Mouse (Mus musculus) MEL (cell line): ENCODE data around the gene Ofcc1. TPM values are rescaled to one million over a fixed set of nuclear protein-coding genes. Genes with fewer than 3 reads are reported as not detected.

Source experiments
- DNase-seq: peaks from one replicate; pipeline ENCODE4 v3.0.0; 2011; ENCODE audit warnings: low read depth, low spot score
- H3K27ac ChIP-seq: 2 replicates; pipeline ENCODE4 v1.5.1; 2012; ENCODE audit warnings: low read depth, mild to moderate bottlenecking, control low read depth, low read length, moderate library complexity; ENCODE audit not compliant: control insufficient read depth
- H3K27me3 ChIP-seq, 2 experiments: fragments of 150-350 bp in 1 of 2; sonication (generic) in 1 of 2; 2 replicates each; pipeline ENCODE4 v1.6.1; 2012; ENCODE audit warnings: low read length in 2 of 2, mild to moderate bottlenecking in 2 of 2, improper control_type of control experiment in 1 of 2, moderate library complexity in 1 of 2; ENCODE audit not compliant: insufficient read depth in 2 of 2, control insufficient read depth in 1 of 2
- H3K36me3 ChIP-seq, 2 experiments: 2 replicates each; pipeline ENCODE4 v1.6.1; 2012 to 2014; ENCODE audit warnings: low read length in 2 of 2, improper control_type of control experiment in 1 of 2, inconsistent platforms in 1 of 2, mild to moderate bottlenecking in 1 of 2; ENCODE audit not compliant: insufficient read depth in 2 of 2, control insufficient read depth in 1 of 2
- H3K4me1 ChIP-seq, 2 experiments: fragments of 150-350 bp in 1 of 2; sonication (generic) in 1 of 2; 2 replicates each; pipeline ENCODE4 v1.6.1; 2012; ENCODE audit warnings: low read length in 2 of 2, improper control_type of control experiment in 1 of 2, mild to moderate bottlenecking in 1 of 2; ENCODE audit not compliant: insufficient read depth in 2 of 2, control insufficient read depth in 1 of 2
- H3K4me3 ChIP-seq, 2 experiments: fragments of 150-350 bp in 1 of 2; sonication (generic) in 1 of 2; 2 replicates each; pipeline ENCODE4 v1.5.1; 2012; ENCODE audit warnings: low read depth in 2 of 2, low read length in 2 of 2, mild to moderate bottlenecking in 2 of 2, moderate library complexity in 2 of 2, control low read depth in 1 of 2, improper control_type of control experiment in 1 of 2; ENCODE audit not compliant: control insufficient read depth in 1 of 2, insufficient read depth in 1 of 2
- H3K79me2 ChIP-seq: 2 replicates; pipeline ENCODE4 v1.6.1; 2012; ENCODE audit warnings: mild to moderate bottlenecking, low read length, moderate library complexity; ENCODE audit not compliant: control insufficient read depth, poor library complexity, insufficient read depth
- H3K9ac ChIP-seq: 2 replicates; pipeline ENCODE4 v1.6.1; 2012; ENCODE audit warnings: low read depth, mild to moderate bottlenecking, control low read depth, low read length, moderate library complexity; ENCODE audit not compliant: control insufficient read depth, poor library complexity, severe bottlenecking
- H3K9me3 ChIP-seq: fragments of 150-350 bp; sonication (generic); replicated peaks from 2 replicates; pipeline ENCODE4 v1.6.1; 2012; ENCODE audit warnings: mild to moderate bottlenecking, low read length, improper control_type of control experiment, moderate library complexity; ENCODE audit not compliant: insufficient read depth
- BHLHE40 ChIP-seq: IDR thresholded peaks from 2 replicates; pipeline ENCODE4 v1.6.1; 2012; ENCODE audit warnings: low read depth, mild to moderate bottlenecking, inconsistent platforms, low read length, improper control_type of control experiment, borderline replicate concordance
- CHD1 ChIP-seq: IDR thresholded peaks from 2 replicates; pipeline ENCODE4 v1.6.1; 2012; ENCODE audit warnings: low read depth, mild to moderate bottlenecking, inconsistent platforms, low read length, improper control_type of control experiment
- CTCF ChIP-seq, 3 experiments: IDR thresholded peaks in 2 of 3; conservative IDR thresholded peaks in 1 of 3; 2 replicates each; pipeline ENCODE4 v1.5.1; 2011 to 2012; ENCODE audit warnings: low read length in 3 of 3, low read depth in 2 of 3, mild to moderate bottlenecking in 2 of 3, improper control_type of control experiment in 1 of 3, inconsistent platforms in 1 of 3, mixed read lengths in 1 of 3, moderate library complexity in 1 of 3; ENCODE audit not compliant: control insufficient read depth in 1 of 3, insufficient read depth in 1 of 3, poor library complexity in 1 of 3, severe bottlenecking in 1 of 3
- EP300 ChIP-seq, 2 experiments: IDR thresholded peaks; 2 replicates each; pipeline ENCODE4 v1.6.1; 2011; ENCODE audit warnings: improper control_type of control experiment in 2 of 2, low read length in 2 of 2, low read depth in 1 of 2, mild to moderate bottlenecking in 1 of 2
- ETS1 ChIP-seq: IDR thresholded peaks from 2 replicates; pipeline ENCODE4 v1.6.1; 2012; ENCODE audit warnings: low read depth, mild to moderate bottlenecking, inconsistent platforms, low read length, improper control_type of control experiment, moderate library complexity
- GABPA ChIP-seq: IDR thresholded peaks from 2 replicates; pipeline ENCODE4 v1.6.1; 2012; ENCODE audit warnings: low read depth, mild to moderate bottlenecking, inconsistent platforms, low read length, improper control_type of control experiment, moderate library complexity
- GATA1 ChIP-seq: IDR thresholded peaks from 2 replicates; pipeline ENCODE4 v1.6.1; 2011; ENCODE audit warnings: low read depth, low read length, improper control_type of control experiment
- JUND ChIP-seq: IDR thresholded peaks from 2 replicates; pipeline ENCODE4 v1.6.1; 2011; ENCODE audit warnings: low read depth, mild to moderate bottlenecking, improper control_type of control experiment, low read length
- KAT2A ChIP-seq: conservative IDR thresholded peaks from 2 replicates; pipeline ENCODE4 v1.6.1; 2012; ENCODE audit warnings: low read depth, low read length, improper control_type of control experiment, inconsistent platforms
- MAFK ChIP-seq: IDR thresholded peaks from 2 replicates; pipeline ENCODE4 v1.6.1; 2011; ENCODE audit warnings: low read depth, mild to moderate bottlenecking, low read length, improper control_type of control experiment, borderline replicate concordance
- MAZ ChIP-seq: IDR thresholded peaks from 2 replicates; pipeline ENCODE4 v1.6.1; 2012; ENCODE audit warnings: low read depth, mild to moderate bottlenecking, inconsistent platforms, low read length, improper control_type of control experiment
- MEF2A ChIP-seq: IDR thresholded peaks from 2 replicates; pipeline ENCODE4 v1.6.1; 2014; ENCODE audit warnings: low read depth, mild to moderate bottlenecking, inconsistent platforms, low read length, improper control_type of control experiment; ENCODE audit not compliant: poor library complexity, insufficient replicate concordance, severe bottlenecking; ENCODE audit errors: extremely low read depth
- MYB ChIP-seq: IDR thresholded peaks from 2 replicates; pipeline ENCODE4 v1.6.1; 2011; ENCODE audit warnings: mild to moderate bottlenecking, low read depth, low read length, improper control_type of control experiment
- NRF1 ChIP-seq: IDR thresholded peaks from 2 replicates; pipeline ENCODE4 v1.6.1; 2014; ENCODE audit warnings: low read depth, mild to moderate bottlenecking, inconsistent platforms, low read length, improper control_type of control experiment, moderate library complexity; ENCODE audit not compliant: poor library complexity, insufficient read depth, severe bottlenecking
- POLR2AphosphoS2 ChIP-seq: IDR thresholded peaks from 2 replicates; pipeline ENCODE4 v1.6.1; 2011; ENCODE audit warnings: low read length, improper control_type of control experiment
- POLR2AphosphoS5 ChIP-seq: IDR thresholded peaks from 2 replicates; pipeline ENCODE4 v1.6.1; 2012; ENCODE audit warnings: low read depth, borderline replicate concordance, mild to moderate bottlenecking, inconsistent platforms, low read length, moderate library complexity, mixed read lengths
- RAD21 ChIP-seq: IDR thresholded peaks from 2 replicates; pipeline ENCODE4 v1.6.1; 2011; ENCODE audit warnings: mild to moderate bottlenecking, low read depth, low read length, improper control_type of control experiment
- RCOR1 ChIP-seq: IDR thresholded peaks from 2 replicates; pipeline ENCODE4 v1.6.1; 2012; ENCODE audit warnings: low read depth, mild to moderate bottlenecking, inconsistent platforms, low read length, improper control_type of control experiment
- TAL1 ChIP-seq: IDR thresholded peaks from 2 replicates; pipeline ENCODE4 v1.6.1; 2012; ENCODE audit warnings: mild to moderate bottlenecking, inconsistent platforms, low read length, moderate library complexity, mixed read lengths
- TBP ChIP-seq: IDR thresholded peaks from 2 replicates; pipeline ENCODE4 v1.8.0; 2011; ENCODE audit warnings: low read depth, low read length, improper control_type of control experiment
- UBTF ChIP-seq: IDR thresholded peaks from 2 replicates; pipeline ENCODE4 v1.6.1; 2012; ENCODE audit warnings: low read depth, mild to moderate bottlenecking, inconsistent platforms, low read length, improper control_type of control experiment, moderate library complexity, borderline replicate concordance; ENCODE audit not compliant: insufficient read depth
- USF1 ChIP-seq: IDR thresholded peaks from 2 replicates; pipeline ENCODE4 v1.6.1; 2014; ENCODE audit warnings: low read depth, mild to moderate bottlenecking, inconsistent platforms, low read length, improper control_type of control experiment, moderate library complexity
- USF2 ChIP-seq, 2 experiments: IDR thresholded peaks; 2 replicates each; pipeline ENCODE4 v1.6.1; 2011 to 2012; ENCODE audit warnings: improper control_type of control experiment in 2 of 2, low read length in 2 of 2, borderline replicate concordance in 1 of 2, inconsistent platforms in 1 of 2, low read depth in 1 of 2, mild to moderate bottlenecking in 1 of 2; ENCODE audit not compliant: insufficient read depth in 1 of 2
- ZC3H11A ChIP-seq: IDR thresholded peaks from 2 replicates; pipeline ENCODE4 v1.6.1; 2012; ENCODE audit warnings: low read depth, mild to moderate bottlenecking, inconsistent platforms, low read length, improper control_type of control experiment
- ZKSCAN1 ChIP-seq: IDR thresholded peaks from 2 replicates; pipeline ENCODE4 v1.6.1; 2012; ENCODE audit warnings: low read depth, mild to moderate bottlenecking, inconsistent platforms, low read length, improper control_type of control experiment, moderate library complexity
- ZMIZ1 ChIP-seq: IDR thresholded peaks from 2 replicates; pipeline ENCODE4 v1.6.1; 2012; ENCODE audit warnings: low read depth, mild to moderate bottlenecking, inconsistent platforms, low read length, improper control_type of control experiment, moderate library complexity
- polyA plus RNA-seq, 2 experiments: library from polyadenylated mRNA; stranded (reverse) in 1 of 2; unstranded in 1 of 2; fragments of >175 nt in 1 of 2; fragments of >200 nt in 1 of 2; gene quantifications; 2 replicates each; pipeline versions ENCODE4 v1.2.1 to v1.2.4; 2012; ENCODE audit warnings: low replicate concordance in 2 of 2, low read depth in 1 of 2; ENCODE audit not compliant: insufficient read length in 2 of 2, insufficient read depth in 1 of 2, missing spikeins in 1 of 2
- total RNA-seq: library from RNA; depleted of rRNA; stranded (reverse); fragments of 300-350 nt; gene quantifications from 2 replicates; pipeline ENCODE4 v1.2.3, GENCODE M21; 2012

The Ofcc1 gene
- total and polyA plus RNA-seq, 3 experiments: not detected

DNA sequence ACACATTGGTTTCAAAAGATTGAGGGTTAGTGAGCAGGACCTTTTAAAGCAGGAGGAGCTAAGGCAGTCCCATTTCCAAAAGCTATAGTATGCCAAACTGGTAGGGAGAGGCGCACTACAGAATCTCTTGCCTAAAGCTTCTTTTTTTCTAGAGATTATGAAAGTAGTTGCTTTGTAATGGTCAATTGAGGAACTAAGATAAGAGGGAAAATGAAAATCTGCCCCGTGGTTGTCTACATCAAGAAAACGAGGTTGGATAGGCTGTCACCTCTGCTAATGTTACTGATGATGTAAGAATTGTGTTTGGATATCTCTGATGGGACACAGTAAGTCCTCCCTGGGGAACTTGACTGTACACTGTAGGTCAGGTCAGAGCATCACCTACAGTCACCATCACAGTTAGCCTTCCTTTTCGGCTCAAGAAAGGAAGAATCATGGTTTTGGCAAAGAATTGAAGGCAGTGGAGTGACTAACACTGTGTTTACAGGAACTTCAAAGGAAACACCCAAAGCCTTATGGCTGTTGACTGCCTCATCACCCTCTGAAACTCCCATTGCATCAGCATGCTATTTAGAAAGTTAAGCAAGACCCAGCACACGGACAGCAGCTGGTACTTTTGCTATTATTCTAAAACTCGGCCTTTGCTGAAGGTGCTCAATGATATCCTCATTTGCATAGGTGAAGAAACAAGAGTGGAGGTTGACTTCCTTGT lies 40.3 kb downstream of the Ofcc1 start:
- Histone ChIP-seq H3K36me3 (no peaks in the 10 kb centered on the region), H3K27ac (no peak overlapping the region), H3K4me1 (no peaks in the 10 kb centered on the region), H3K9ac (no peak overlapping the region), H3K27me3 (no peaks in the 10 kb centered on the region), H3K4me3 (no peak overlapping the region), H3K9me3 (no peaks in the 10 kb centered on the region), H3K79me2 (no peaks in the 10 kb centered on the region)
- TF ChIP-seq TBP (no peak), MAFK (no peak), JUND (no peak), CTCF (IDR thresholded peaks at IDR 0.05 in 2 of 3, conservative IDR thresholded peaks at IDR 0.05 in 1 of 3; ENCODE audit: control insufficient read depth in 1 of 3, insufficient read depth in 1 of 3, low read depth in 2 of 3, low read length in 3 of 3, poor library complexity in 1 of 3, severe bottlenecking in 1 of 3) (no peak), MAZ (no peak), CHD1 (no peak), BHLHE40 (no peak), USF1 (no peak), USF2 (IDR thresholded peaks at IDR 0.05; ENCODE audit: borderline replicate concordance in 1 of 2, insufficient read depth in 1 of 2, low read depth in 1 of 2, low read length in 2 of 2) (no peak), POLR2AphosphoS2 (no peak), GATA1 (no peak), TAL1 (no peak), MEF2A (no peak), MYB (no peak), KAT2A (no peak), RCOR1 (no peak), UBTF (no peak)
- DNase-seq: no peak

DNA sequence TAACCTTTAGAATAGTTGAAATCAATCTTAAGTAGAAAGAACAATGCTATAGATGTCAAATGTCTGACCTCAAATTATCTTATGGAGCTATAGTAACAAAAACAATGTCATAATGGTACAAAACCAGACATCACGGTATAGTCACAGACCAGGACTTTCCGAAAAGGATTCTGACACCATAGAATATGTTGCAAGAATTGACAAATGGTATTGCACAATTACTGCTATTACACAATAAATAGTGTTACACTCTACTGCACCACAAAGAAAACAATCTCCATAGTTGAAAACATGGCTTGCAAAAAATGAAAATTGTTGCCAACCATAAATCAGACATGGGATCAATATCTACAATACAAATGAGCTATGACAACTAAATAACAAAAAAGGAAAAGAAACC lies 43.5 kb downstream of the Ofcc1 start:
- no peak overlapping the region for H3K27ac ChIP-seq
- H3K27me3 ChIP-seq: no peaks in the 10 kb centered on the region
- H3K36me3 ChIP-seq: no peaks in the 10 kb centered on the region
- no peaks in the 10 kb centered on the region for H3K9me3 ChIP-seq
- no peak overlapping the region for H3K4me3 ChIP-seq
- H3K9ac ChIP-seq: no peak overlapping the region
- H3K79me2 ChIP-seq: no peaks in the 10 kb centered on the region
- no peak for TF ChIP-seq ETS1
- no peak for TF ChIP-seq USF2 (IDR thresholded peaks at IDR 0.05; ENCODE audit: borderline replicate concordance in 1 of 2, insufficient read depth in 1 of 2, low read depth in 1 of 2, low read length in 2 of 2)
- no peak for TF ChIP-seq RCOR1
- no peak for TF ChIP-seq RAD21
- no peak for TF ChIP-seq ZC3H11A
- TF ChIP-seq EP300 (IDR thresholded peaks at IDR 0.05; ENCODE audit: low read depth in 1 of 2, low read length in 2 of 2): no peak
- TF ChIP-seq ZMIZ1: no peak
- no peak for TF ChIP-seq JUND
- no peak for TF ChIP-seq BHLHE40
- TF ChIP-seq GABPA: no peak
- TF ChIP-seq TAL1: no peak
- TF ChIP-seq KAT2A: no peak
- no peak for TF ChIP-seq POLR2AphosphoS2
- no peak for TF ChIP-seq POLR2AphosphoS5
- TF ChIP-seq ZKSCAN1: no peak
- no peak for TF ChIP-seq NRF1
- H3K4me1 ChIP-seq: no peaks in the 10 kb centered on the region
- DNase-seq: no peak
